Mouse (Mus musculus): ENCODE results near the gene Htr2c. TPM values are rescaled to one million over a fixed set of nuclear protein-coding genes. Genes with fewer than 3 reads are reported as not detected.

Gene Htr2c
- polyA plus RNA-seq, 1 experiment from 2014 or later = 0.03 TPM

GRCm38 (mm10) chrX:146959960-146960359 is 2.4 kb upstream of the Htr2c start:
- Histone ChIP-seq H3K4me2 (ENCODE audit: low read length) (no peak overlapping the region), H3K9ac (ENCODE audit: low read depth, low read length) (no peak overlapping the region), H3K27ac (no peak overlapping the region), H3K4me3 (replicated peaks; ENCODE audit: low read depth, low read length) (no peak overlapping the region), H3K4me1 (replicated peaks; ENCODE audit: insufficient read depth, low read length) (no peaks in the 10 kb centered on the region), H3K9me3 (replicated peaks; ENCODE audit: low read length) (no peaks in the 10 kb centered on the region), H3K27me3 (ENCODE audit: insufficient read depth, low read length) (0 out of 2 replicates have a peak, but pooled peaks cover 2% of the 10 kb centered on the region), H3K36me3 (ENCODE audit: insufficient read depth, low read length) (no peaks in the 10 kb centered on the region)
- 24% methylated on average over 10 of the region's 10 CpGs for WGBS
- no peak for DNase-seq (ENCODE audit: low spot score)
- ATAC-seq (replicated peaks; ENCODE audit: low FRiP score, low read depth) = no peak
- no peak for TF ChIP-seq CTCF (IDR thresholded peaks at IDR 0.05; ENCODE audit: low read depth)

- no peak for ATAC-seq (replicated peaks; ENCODE audit: low FRiP score, low read depth)
- H3K4me2 ChIP-seq (ENCODE audit: low read length) = peak overlapping the region; percentile 37
- no peak overlapping the region for H3K9ac ChIP-seq (ENCODE audit: low read depth, low read length)
- H3K36me3 ChIP-seq (ENCODE audit: insufficient read depth, low read length) = no peaks in the 10 kb centered on the region
- no peak for DNase-seq (ENCODE audit: low spot score)
- no peak overlapping the region for H3K27ac ChIP-seq
- H3K9me3 ChIP-seq (replicated peaks; ENCODE audit: low read length) = no peaks in the 10 kb centered on the region
- H3K4me1 ChIP-seq (replicated peaks; ENCODE audit: insufficient read depth, low read length) = no peaks in the 10 kb centered on the region
- no peak for TF ChIP-seq CTCF (IDR thresholded peaks at IDR 0.05; ENCODE audit: low read depth)
- H3K4me3 ChIP-seq (replicated peaks; ENCODE audit: low read depth, low read length) = no peak overlapping the region
- WGBS = 32% methylated on average over 37 of the region's 37 CpGs
- H3K27me3 ChIP-seq (ENCODE audit: insufficient read depth, low read length) = 0 out of 2 replicates have a peak, but pooled peaks cover 2% of the 10 kb centered on the region
These were observed 718 bp downstream of the Htr2c start for GRCm38 (mm10) chrX:146962914-146963547.

GRCm38 (mm10) chrX:146979931-146980330 is 17.6 kb downstream of the Htr2c start:
- no peaks in the 10 kb centered on the region for H3K9me3 ChIP-seq (replicated peaks; ENCODE audit: low read length)
- no peak overlapping the region for H3K9ac ChIP-seq (ENCODE audit: low read depth, low read length)
- no peaks in the 10 kb centered on the region for H3K4me1 ChIP-seq (replicated peaks; ENCODE audit: insufficient read depth, low read length)
- H3K36me3 ChIP-seq (ENCODE audit: insufficient read depth, low read length) = no peaks in the 10 kb centered on the region
- DNase-seq (ENCODE audit: low spot score) (peak; percentile 22), ATAC-seq (replicated peaks; ENCODE audit: low FRiP score, low read depth) (no peak)
- peak; percentile 70 for TF ChIP-seq CTCF (IDR thresholded peaks at IDR 0.05; ENCODE audit: low read depth)
- 65% methylated on average over 5 of the region's 5 CpGs for WGBS
- H3K4me3 ChIP-seq (replicated peaks; ENCODE audit: low read depth, low read length) = no peak overlapping the region
- no peak overlapping the region for H3K27ac ChIP-seq
- H3K4me2 ChIP-seq (ENCODE audit: low read length) = no peak overlapping the region
- H3K27me3 ChIP-seq (ENCODE audit: insufficient read depth, low read length) = no peaks in the 10 kb centered on the region

GRCm38 (mm10) chrX:147055730-147056129 is 93.4 kb downstream of the Htr2c start:
- no peak overlapping the region for H3K4me3 ChIP-seq (replicated peaks; ENCODE audit: low read depth, low read length)
- no peak overlapping the region for H3K27ac ChIP-seq
- TF ChIP-seq CTCF (IDR thresholded peaks at IDR 0.05; ENCODE audit: low read depth) = peak; percentile 61
- WGBS = 15% methylated on average over 3 of the region's 3 CpGs
- DNase-seq (ENCODE audit: low spot score) (peak; percentile 58), ATAC-seq (replicated peaks; ENCODE audit: low FRiP score, low read depth) (no peak)
- H3K9ac ChIP-seq (ENCODE audit: low read depth, low read length) = no peak overlapping the region
- H3K36me3 ChIP-seq (ENCODE audit: insufficient read depth, low read length) = no peaks in the 10 kb centered on the region
- no peaks in the 10 kb centered on the region for H3K4me1 ChIP-seq (replicated peaks; ENCODE audit: insufficient read depth, low read length)
- no peaks in the 10 kb centered on the region for H3K27me3 ChIP-seq (ENCODE audit: insufficient read depth, low read length)
- H3K4me2 ChIP-seq (ENCODE audit: low read length) = no peak overlapping the region
- H3K9me3 ChIP-seq (replicated peaks; ENCODE audit: low read length) = no peaks in the 10 kb centered on the region

DNA sequence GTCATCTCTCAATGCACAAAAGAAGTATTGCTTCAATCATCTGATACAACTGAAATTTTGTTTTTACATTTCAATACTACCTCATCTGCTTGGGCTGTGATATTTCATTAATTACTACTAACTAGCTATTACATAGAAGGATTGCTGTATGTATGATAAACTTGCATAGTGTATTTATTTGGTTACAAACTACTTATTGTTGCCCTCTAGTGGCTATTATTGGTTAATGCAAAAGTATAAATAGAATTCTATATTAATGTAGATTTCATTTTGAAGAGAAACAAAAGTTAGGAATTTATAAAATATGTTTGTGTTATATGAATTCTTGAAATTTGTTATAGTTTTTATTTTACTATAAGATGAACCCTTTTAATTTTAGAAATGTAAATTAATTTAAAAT is 109.3 kb downstream of the Htr2c start:
- Histone ChIP-seq H3K27me3 (ENCODE audit: insufficient read depth, low read length) (no peaks in the 10 kb centered on the region), H3K4me2 (ENCODE audit: low read length) (no peak overlapping the region), H3K36me3 (ENCODE audit: insufficient read depth, low read length) (no peaks in the 10 kb centered on the region), H3K4me1 (replicated peaks; ENCODE audit: insufficient read depth, low read length) (no peaks in the 10 kb centered on the region), H3K9ac (ENCODE audit: low read depth, low read length) (no peak overlapping the region), H3K27ac (no peak overlapping the region), H3K9me3 (replicated peaks; ENCODE audit: low read length) (no peaks in the 10 kb centered on the region), H3K4me3 (replicated peaks; ENCODE audit: low read depth, low read length) (no peak overlapping the region)
- TF ChIP-seq CTCF (IDR thresholded peaks at IDR 0.05; ENCODE audit: low read depth) = peak; percentile 52
- ATAC-seq (replicated peaks; ENCODE audit: low FRiP score, low read depth) (no peak), DNase-seq (ENCODE audit: low spot score) (peak; percentile 32)

DNA sequence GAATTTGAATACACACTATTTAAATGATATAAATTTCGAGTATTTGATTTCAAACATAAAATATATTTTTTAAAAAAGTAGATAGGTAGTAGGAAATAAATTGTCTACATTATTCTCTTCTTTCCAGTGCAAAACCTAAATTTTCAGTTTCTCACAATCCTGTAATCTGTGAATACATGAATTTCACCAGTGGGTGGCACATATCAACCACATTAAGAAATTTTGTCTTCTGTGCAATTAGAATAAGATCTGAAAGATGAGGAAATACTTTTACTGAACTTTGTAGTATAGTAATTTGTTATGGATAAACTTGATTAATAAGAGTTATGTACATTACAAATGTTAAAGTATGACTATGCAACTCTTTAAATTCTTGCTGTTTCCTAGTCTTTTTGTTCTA is 156.8 kb downstream of the Htr2c start:
- Histone ChIP-seq H3K4me2 (ENCODE audit: low read length) (no peak overlapping the region), H3K36me3 (ENCODE audit: insufficient read depth, low read length) (no peaks in the 10 kb centered on the region), H3K9ac (ENCODE audit: low read depth, low read length) (no peak overlapping the region), H3K27ac (no peak overlapping the region), H3K4me1 (replicated peaks; ENCODE audit: insufficient read depth, low read length) (no peaks in the 10 kb centered on the region), H3K27me3 (ENCODE audit: insufficient read depth, low read length) (no peaks in the 10 kb centered on the region), H3K4me3 (replicated peaks; ENCODE audit: low read depth, low read length) (no peak overlapping the region), H3K9me3 (replicated peaks; ENCODE audit: low read length) (no peaks in the 10 kb centered on the region)
- DNase-seq (ENCODE audit: low spot score) (peak; percentile 33), ATAC-seq (replicated peaks; ENCODE audit: low FRiP score, low read depth) (no peak)
- peak; percentile 47 for TF ChIP-seq CTCF (IDR thresholded peaks at IDR 0.05; ENCODE audit: low read depth)
- WGBS = 43% methylated on average over 1 of the region's 1 CpGs

DNA sequence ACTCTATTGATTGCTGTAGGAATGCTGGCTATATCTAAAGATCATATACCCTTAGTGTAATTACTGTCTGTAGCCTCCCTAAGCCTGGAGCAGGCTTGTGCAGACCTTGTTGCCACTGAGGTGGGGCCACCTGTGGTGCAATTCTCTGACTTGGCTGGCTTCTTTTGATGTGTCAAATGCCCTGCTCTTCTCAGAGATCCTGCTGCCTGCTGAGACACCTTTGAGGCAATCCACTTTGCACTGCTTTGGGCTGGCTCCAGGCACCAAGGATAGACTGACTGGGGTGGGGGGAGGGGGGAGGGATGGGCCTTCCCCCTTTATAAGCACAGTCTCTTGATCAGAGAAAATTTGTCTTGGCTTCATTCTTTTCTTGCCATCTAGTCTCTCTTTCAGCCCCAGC is 252.9 kb downstream of the Htr2c start:
- ATAC-seq (replicated peaks; ENCODE audit: low FRiP score, low read depth) (no peak), DNase-seq (ENCODE audit: low spot score) (no peak)
- Histone ChIP-seq H3K27ac (no peak overlapping the region), H3K4me2 (ENCODE audit: low read length) (no peak overlapping the region), H3K4me3 (replicated peaks; ENCODE audit: low read depth, low read length) (no peak overlapping the region), H3K36me3 (ENCODE audit: insufficient read depth, low read length) (no peaks in the 10 kb centered on the region), H3K27me3 (ENCODE audit: insufficient read depth, low read length) (no peaks in the 10 kb centered on the region), H3K9ac (ENCODE audit: low read depth, low read length) (no peak overlapping the region), H3K4me1 (replicated peaks; ENCODE audit: insufficient read depth, low read length) (no peaks in the 10 kb centered on the region), H3K9me3 (replicated peaks; ENCODE audit: low read length) (no peaks in the 10 kb centered on the region)
- TF ChIP-seq CTCF (IDR thresholded peaks at IDR 0.05; ENCODE audit: low read depth) = no peak

All from kidney, postnatal 0 days (tissue).